Comparison of ENCODE assay signal across 20 mouse cellular contexts in genomic region chr14:78319580-78319979, GRCm38 (mm10). TPM values are rescaled to one million over a fixed set of nuclear protein-coding genes. Genes with fewer than 3 reads are reported as not detected.
"Had no signal": no experiment of that assay in that cellular context is flagged by ENCODE, and none has a peak within 500 bp of the region (broad histone marks: within the 10 kb centered on the region; RNA-seq: fewer than 3 reads in every experiment).

No protein-coding gene starts in this region.

- H3K4me2 ChIP-seq: lung, embryonic 15.5 days; midbrain, embryonic 11.5 days; midbrain, embryonic 13.5 days; midbrain, embryonic 15.5 days; neural tube, embryonic 12.5 days; stomach, embryonic 15.5 days had no signal

- H3K9ac ChIP-seq: lung, embryonic 15.5 days; midbrain, embryonic 13.5 days; midbrain, embryonic 15.5 days; neural tube, embryonic 12.5 days; stomach, embryonic 15.5 days had no signal

- H3K36me3 ChIP-seq: lung, embryonic 15.5 days; midbrain, embryonic 13.5 days; midbrain, embryonic 15.5 days; neural tube, embryonic 12.5 days; stomach, embryonic 15.5 days had no signal

- H3K27me3 ChIP-seq: lung, embryonic 15.5 days; midbrain, embryonic 13.5 days; midbrain, embryonic 15.5 days; neural tube, embryonic 12.5 days; stomach, embryonic 15.5 days had no signal

- H3K9me3 ChIP-seq: lung, embryonic 15.5 days; megakaryocyte, embryonic 14.5 days; midbrain, embryonic 13.5 days; midbrain, embryonic 15.5 days; neural tube, embryonic 12.5 days; stomach, embryonic 15.5 days had no signal

- ATAC-seq: lung, postnatal 0 days; midbrain, embryonic 13.5 days; midbrain, embryonic 15.5 days had no signal

- DNase-seq: lung, adult 2 months; lung, postnatal 14 days; lung, postnatal 36 days; right cerebral cortex, postnatal 14 days; thymus, adult 2 months; thymus, postnatal 25 days; thymus, postnatal 4 days had no signal

- H3K27ac ChIP-seq: lung, embryonic 15.5 days; macrophage; midbrain, embryonic 13.5 days; midbrain, embryonic 15.5 days; neural tube, embryonic 12.5 days; stomach, embryonic 15.5 days; stomach, postnatal 0 days had no signal

- H3K4me1 ChIP-seq: lung, embryonic 15.5 days; megakaryocyte, embryonic 14.5 days; midbrain, embryonic 13.5 days; midbrain, embryonic 15.5 days; neural tube, embryonic 12.5 days; stomach, embryonic 15.5 days had no signal

- H3K4me3 ChIP-seq: lung, embryonic 15.5 days; megakaryocyte, embryonic 14.5 days; midbrain, embryonic 13.5 days; midbrain, embryonic 15.5 days; neural tube, embryonic 12.5 days; stomach, embryonic 15.5 days had no signal

RNA-seq across cellular contexts. Expression of gene Tnfsf11, which starts 11.7 kb away (rescaled TPM):
- total RNA-seq: megakaryocyte progenitor cell, adult 5-6 weeks; monocyte, adult 5-6 weeks had no signal
- polyA plus RNA-seq: macrophage; neural tube, embryonic 12.5 days; stomach, postnatal 0 days; testis, adult 2 months had no signal
